In the genomic region with DNA sequence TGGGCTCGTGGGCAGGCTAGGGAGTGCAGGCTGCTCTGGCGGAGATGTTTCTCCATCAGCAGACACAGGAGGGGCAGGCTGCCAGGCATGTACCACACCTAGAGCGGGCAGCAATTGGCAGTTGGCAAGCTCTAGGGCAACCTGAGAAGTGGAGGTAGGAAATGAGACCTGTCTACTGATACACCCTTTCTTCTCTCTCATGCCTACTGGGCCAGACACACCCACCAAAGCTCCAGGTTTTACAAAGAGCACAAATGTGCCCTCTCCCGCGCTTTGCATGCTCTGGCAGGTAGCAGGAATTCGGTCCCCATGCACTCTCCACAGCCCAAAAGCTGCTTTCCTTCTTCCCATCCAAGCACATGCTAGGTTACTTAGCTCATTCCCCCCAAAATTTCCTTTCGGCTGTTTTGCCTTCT, we compare ENCODE assay signal across 8 mouse cellular contexts. TPM values are rescaled to one million over a fixed set of nuclear protein-coding genes. Genes with fewer than 3 reads are reported as not detected.
DNase-seq lines count a peak whose midpoint lies in the region; ATAC-seq and TF ChIP-seq lines count a peak whose summit lies in the region.

No protein-coding gene starts in this region.

- H3K4me3 ChIP-seq in layer of hippocampus, adult 2 months = peak overlapping the region; percentile 80
- H3K4me3 ChIP-seq in heart, embryonic 15.5 days = peak overlapping the region; percentile 63
- peak overlapping the region; percentile 52 for H3K4me3 ChIP-seq in stomach, embryonic 16.5 days (replicated peaks; ENCODE audit: low read length)

- H3K36me3 ChIP-seq in heart, embryonic 15.5 days = no peaks in the 10 kb centered on the region
- H3K36me3 ChIP-seq in stomach, embryonic 16.5 days (ENCODE audit: control insufficient read depth, insufficient read depth, low read length) = no peaks in the 10 kb centered on the region

- peak overlapping the region; percentile 84 for H3K4me2 ChIP-seq in heart, embryonic 15.5 days
- peak overlapping the region; percentile 53 for H3K4me2 ChIP-seq in stomach, embryonic 16.5 days (ENCODE audit: low read depth, low read length)

- no peaks in the 10 kb centered on the region for H3K27me3 ChIP-seq in heart, embryonic 15.5 days
- no peaks in the 10 kb centered on the region for H3K27me3 ChIP-seq in stomach, embryonic 16.5 days (ENCODE audit: control insufficient read depth, insufficient read depth, low read length)

- ATAC-seq in heart, embryonic 15.5 days (replicated peaks; ENCODE audit: insufficient number of reproducible peaks, insufficient read depth, low FRiP score, low read depth) = no peak; the same call in 1 of the 2 replicates
- ATAC-seq in stomach, embryonic 16.5 days (ENCODE audit: insufficient read depth, low FRiP score) = peak; percentile 59; the same call in 1 of the 2 replicates

- peak overlapping the region; percentile 67 for H3K9ac ChIP-seq in heart, embryonic 15.5 days
- peak overlapping the region; percentile 62 for H3K9ac ChIP-seq in stomach, embryonic 16.5 days (ENCODE audit: low read length)

- DNase-seq in layer of hippocampus, adult 2 months (ENCODE audit: low spot score in 2 of 2) = peak in 1 of 2 experiments; percentile 37
- DNase-seq in layer of hippocampus, adult 11-12 months (ENCODE audit: low spot score) = no peak
- peak; percentile 89 to 92 for DNase-seq in cerebellum, postnatal 10 days
- DNase-seq in kidney, postnatal 25 days = peak; percentile 46 to 48
- DNase-seq in mesoderm, embryonic 11.5 days (ENCODE audit: low read depth, low spot score) = peak; percentile 52
- no peak for DNase-seq in spleen, postnatal 4 days (ENCODE audit: low spot score in 2 of 2)

- peaks cover 9% of the 10 kb centered on the region; the same call in 1 of the 2 replicates for H3K4me1 ChIP-seq in heart, embryonic 15.5 days (replicated peaks)
- H3K4me1 ChIP-seq in stomach, embryonic 16.5 days (ENCODE audit: control insufficient read depth, insufficient read depth, low read length) = no peaks in the 10 kb centered on the region

- H3K27ac ChIP-seq in layer of hippocampus, adult 2 months = peak overlapping the region; percentile 93
- peak overlapping the region; percentile 80 for H3K27ac ChIP-seq in heart, embryonic 15.5 days
- H3K27ac ChIP-seq in stomach, embryonic 16.5 days (ENCODE audit: low read length) = peak overlapping the region; percentile 82

- WGBS in heart, embryonic 15.5 days = 15% methylated on average over 7 of the region's 7 CpGs
- WGBS in stomach, embryonic 16.5 days = 8% methylated on average over 7 of the region's 7 CpGs

- no peaks in the 10 kb centered on the region for H3K9me3 ChIP-seq in heart, embryonic 15.5 days (replicated peaks)
- no peaks in the 10 kb centered on the region for H3K9me3 ChIP-seq in stomach, embryonic 16.5 days (replicated peaks; ENCODE audit: control insufficient read depth, low read length)

- peak; percentile 27; the same call in 1 of the 2 replicates for TF ChIP-seq CTCF in layer of hippocampus, adult 2 months (conservative IDR thresholded peaks at IDR 0.05)

RNA-seq across cellular contexts. Expression of a gene that starts 0.7 kb away (rescaled TPM):
- 100 to 1,000 TPM; 217 to 220 TPM for total RNA-seq in layer of hippocampus, adult 2 months (2021)
- 354 and 357 TPM in 2 replicates for polyA plus RNA-seq in heart, embryonic 15.5 days (2015; fragmentation: Nextera tagmentation; extraction: Ambion mirVana)
- polyA plus RNA-seq in stomach, embryonic 16.5 days (2015; fragmentation: Nextera tagmentation; extraction: Ambion mirVana) = 314 and 411 TPM in 2 replicates

Comparison
In these comparisons a context has a peak if more than half of its experiments do, and no peak if none do; other contexts are left out.
1. DNase-seq: peak in cerebellum, postnatal 10 days (2 of 2), kidney, postnatal 25 days (2 of 2) and mesoderm, embryonic 11.5 days (single experiment); none in layer of hippocampus, adult 11-12 months (single experiment) and spleen, postnatal 4 days (0 of 2).
2. Peak in every context shown above with its lines, with median percentiles within 50 percentile points of each other: H3K27ac ChIP-seq and H3K4me3 ChIP-seq.